In genomic region chr11:68953903-68954302, GRCm38 (mm10) we compare ENCODE assay signal across 9 mouse cellular contexts. TPM values are rescaled to one million over a fixed set of nuclear protein-coding genes. Genes with fewer than 3 reads are reported as not detected.
DNase-seq lines count a peak whose midpoint lies in the region; ATAC-seq and TF ChIP-seq lines count a peak whose summit lies in the region.
"Had no signal": no experiment of that assay in that cellular context is flagged by ENCODE, and none has a peak within 500 bp of the region (broad histone marks: within the 10 kb centered on the region; RNA-seq: fewer than 3 reads in every experiment).

No protein-coding gene starts in this region.

- H3K4me2 ChIP-seq in heart, embryonic 16.5 days (ENCODE audit: low read depth, low read length): peak overlapping the region; percentile 67
- H3K4me2 ChIP-seq in embryonic facial prominence, embryonic 11.5 days (ENCODE audit: low read depth, low read length): peak overlapping the region; percentile 57
- H3K4me2 ChIP-seq in hindbrain, postnatal 0 days (ENCODE audit: low read depth, low read length): peak overlapping the region; percentile 54; the same call in 1 of the 2 replicates
- H3K4me2 ChIP-seq in midbrain, embryonic 16.5 days (ENCODE audit: low read length): peak overlapping the region; percentile 60; the same call in 1 of the 2 replicates

- peak overlapping the region; percentile 46 for H3K9ac ChIP-seq in heart, embryonic 16.5 days (ENCODE audit: low read length)
- peak overlapping the region; percentile 22; the same call in 1 of the 2 replicates for H3K9ac ChIP-seq in embryonic facial prominence, embryonic 11.5 days (replicated peaks; ENCODE audit: low read length)
- H3K9ac ChIP-seq in hindbrain, postnatal 0 days (replicated peaks; ENCODE audit: low read length): no peak overlapping the region
- no peak overlapping the region for H3K9ac ChIP-seq in midbrain, embryonic 16.5 days (ENCODE audit: low read depth, low read length)

- no peaks in the 10 kb centered on the region for H3K9me3 ChIP-seq in heart, embryonic 16.5 days (replicated peaks; ENCODE audit: control insufficient read depth, low read length)
- H3K9me3 ChIP-seq in embryonic facial prominence, embryonic 11.5 days (replicated peaks; ENCODE audit: control insufficient read depth, low read length): no peaks in the 10 kb centered on the region
- no peaks in the 10 kb centered on the region for H3K9me3 ChIP-seq in hindbrain, postnatal 0 days (ENCODE audit: low read length)
- no peaks in the 10 kb centered on the region for H3K9me3 ChIP-seq in midbrain, embryonic 16.5 days (replicated peaks; ENCODE audit: control insufficient read depth, low read length, poor library complexity, severe bottlenecking)

- H3K27ac ChIP-seq in heart, embryonic 16.5 days (ENCODE audit: low read length): no peak overlapping the region
- no peak overlapping the region for H3K27ac ChIP-seq in embryonic facial prominence, embryonic 11.5 days (replicated peaks; ENCODE audit: low read depth, low read length)
- H3K27ac ChIP-seq in hindbrain, postnatal 0 days: no peak overlapping the region
- no peak overlapping the region for H3K27ac ChIP-seq in midbrain, embryonic 16.5 days (ENCODE audit: low read length)

- peaks cover 11% of the 10 kb centered on the region for H3K27me3 ChIP-seq in heart, embryonic 16.5 days (ENCODE audit: control insufficient read depth, insufficient read depth, low read length)
- H3K27me3 ChIP-seq in embryonic facial prominence, embryonic 11.5 days (ENCODE audit: control insufficient read depth, insufficient read depth, low read length): peaks cover 20% of the 10 kb centered on the region
- H3K27me3 ChIP-seq in hindbrain, postnatal 0 days (ENCODE audit: insufficient read depth, low read length): no peaks in the 10 kb centered on the region
- H3K27me3 ChIP-seq in midbrain, embryonic 16.5 days (ENCODE audit: control insufficient read depth, insufficient read depth, low read depth, low read length): peaks cover 23% of the 10 kb centered on the region

- DNase-seq in heart, adult 9 months (ENCODE audit: low spot score in 2 of 2): no peak
- no peak for DNase-seq in embryonic facial prominence, embryonic 11.5 days (ENCODE audit: low spot score)
- no peak for DNase-seq in hindbrain, postnatal 0 days (ENCODE audit: low spot score)
- DNase-seq in right cerebral cortex, postnatal 25 days: no peak
- DNase-seq in natural killer cell, adult 2 months (ENCODE audit: low spot score in 2 of 2): no peak
- DNase-seq: thymus, postnatal 25 days had no signal

- no peak for TF ChIP-seq CTCF in hindbrain, postnatal 0 days (IDR thresholded peaks at IDR 0.05; ENCODE audit: low read depth)

- H3K4me1 ChIP-seq in heart, embryonic 16.5 days (ENCODE audit: control insufficient read depth, insufficient read depth, low read length): peaks cover 4% of the 10 kb centered on the region; the same call in 1 of the 2 replicates
- H3K4me1 ChIP-seq in embryonic facial prominence, embryonic 11.5 days (ENCODE audit: control insufficient read depth, insufficient read depth, low read length): peaks cover 4% of the 10 kb centered on the region
- 0 out of 2 replicates have a peak, but pooled peaks cover 4% of the 10 kb centered on the region for H3K4me1 ChIP-seq in hindbrain, postnatal 0 days (ENCODE audit: insufficient read depth, low read length)
- peaks cover 12% of the 10 kb centered on the region for H3K4me1 ChIP-seq in midbrain, embryonic 16.5 days (ENCODE audit: control insufficient read depth, insufficient read depth, low read length)

- no peaks in the 10 kb centered on the region for H3K36me3 ChIP-seq in heart, embryonic 16.5 days (ENCODE audit: control insufficient read depth, insufficient read depth)
- H3K36me3 ChIP-seq in embryonic facial prominence, embryonic 11.5 days (replicated peaks; ENCODE audit: control insufficient read depth, insufficient read depth, low read depth, low read length): no peaks in the 10 kb centered on the region
- no peaks in the 10 kb centered on the region for H3K36me3 ChIP-seq in hindbrain, postnatal 0 days (ENCODE audit: insufficient read depth, low read length)
- H3K36me3 ChIP-seq in midbrain, embryonic 16.5 days (ENCODE audit: control insufficient read depth, insufficient read depth, low read length): no peaks in the 10 kb centered on the region

- peak overlapping the region; percentile 46 for H3K4me3 ChIP-seq in heart, embryonic 16.5 days (ENCODE audit: low read length)
- no peak overlapping the region; the same call in 1 of the 2 replicates for H3K4me3 ChIP-seq in embryonic facial prominence, embryonic 11.5 days (ENCODE audit: low read depth, low read length)
- H3K4me3 ChIP-seq in hindbrain, postnatal 0 days (ENCODE audit: low read length): no peak overlapping the region
- H3K4me3 ChIP-seq in midbrain, embryonic 16.5 days (ENCODE audit: low read depth, low read length): no peak overlapping the region; the same call in 1 of the 2 replicates

- ATAC-seq in heart, embryonic 16.5 days (replicated peaks; ENCODE audit: extremely low read depth, insufficient read depth, low FRiP score): no peak
- ATAC-seq in embryonic facial prominence, embryonic 11.5 days (replicated peaks; ENCODE audit: insufficient number of reproducible peaks, low FRiP score, low TSS enrichment, low read depth): no peak
- no peak for ATAC-seq in hindbrain, postnatal 0 days
- ATAC-seq in midbrain, embryonic 16.5 days: no peak
- ATAC-seq in monocyte, adult 5-6 weeks (replicated peaks; ENCODE audit: insufficient number of reproducible peaks, low FRiP score, low TSS enrichment, poor library complexity, severe bottlenecking): no peak

- 23% methylated on average over 13 of the region's 13 CpGs for WGBS in heart, embryonic 16.5 days
- WGBS in embryonic facial prominence, embryonic 11.5 days: 9% methylated on average over 13 of the region's 13 CpGs
- 8% methylated on average over 13 of the region's 13 CpGs for WGBS in hindbrain, postnatal 0 days
- 5% methylated on average over 13 of the region's 13 CpGs for WGBS in midbrain, embryonic 16.5 days

RNA-seq across cellular contexts. Expression of gene Arhgef15, which starts 3.4 kb away (rescaled TPM):
- 13.1 and 15.4 TPM in 2 replicates for polyA plus RNA-seq in heart, embryonic 16.5 days (2015; fragmentation: Nextera tagmentation; extraction: Ambion mirVana)
- 4.4 and 4.5 TPM in 2 replicates for polyA plus RNA-seq in embryonic facial prominence, embryonic 11.5 days (2014; fragmentation: Nextera tagmentation; extraction: Ambion mirVana)
- 21.2 and 45.2 TPM in 2 replicates for total RNA-seq in hindbrain, postnatal 0 days (2014; rRNA removed)
- 25.7 and 27.5 TPM in 2 replicates for polyA plus RNA-seq in hindbrain, postnatal 0 days (2015; fragmentation: Nextera tagmentation; extraction: Ambion mirVana)
- polyA plus RNA-seq in midbrain, embryonic 16.5 days (2015; fragmentation: Nextera tagmentation; extraction: Ambion mirVana): 27.7 and 30.5 TPM in 2 replicates
- total RNA-seq in monocyte, adult 5-6 weeks (2017): not detected in 3 replicates

RNA-seq across cellular contexts. Expression of gene Slc25a35, which starts 14.0 kb away (rescaled TPM):
- 1.7 and 2.2 TPM in 2 replicates for polyA plus RNA-seq in heart, embryonic 16.5 days (2015; fragmentation: Nextera tagmentation; extraction: Ambion mirVana)
- 2.0 and 2.4 TPM in 2 replicates for polyA plus RNA-seq in embryonic facial prominence, embryonic 11.5 days (2014; fragmentation: Nextera tagmentation; extraction: Ambion mirVana)
- total RNA-seq in hindbrain, postnatal 0 days (2014; rRNA removed): 1.6 and 2.0 TPM in 2 replicates
- polyA plus RNA-seq in hindbrain, postnatal 0 days (2015; fragmentation: Nextera tagmentation; extraction: Ambion mirVana): 2.3 TPM in 2 replicates
- polyA plus RNA-seq in midbrain, embryonic 16.5 days (2015; fragmentation: Nextera tagmentation; extraction: Ambion mirVana): 1.4 and 1.6 TPM in 2 replicates
- total RNA-seq in monocyte, adult 5-6 weeks (2017): 0.38 to 1.7 TPM in 2 of 3 replicates, not detected in the other

RNA-seq across cellular contexts. Expression of gene Rangrf, which starts 21.1 kb away (rescaled TPM):
- polyA plus RNA-seq in heart, embryonic 16.5 days (2015; fragmentation: Nextera tagmentation; extraction: Ambion mirVana): 79.2 and 84.3 TPM in 2 replicates
- polyA plus RNA-seq in embryonic facial prominence, embryonic 11.5 days (2014; fragmentation: Nextera tagmentation; extraction: Ambion mirVana): 69.2 and 71.2 TPM in 2 replicates
- total RNA-seq in hindbrain, postnatal 0 days (2014; rRNA removed): 40.4 and 51.6 TPM in 2 replicates
- polyA plus RNA-seq in hindbrain, postnatal 0 days (2015; fragmentation: Nextera tagmentation; extraction: Ambion mirVana): 31.2 and 34.6 TPM in 2 replicates
- polyA plus RNA-seq in midbrain, embryonic 16.5 days (2015; fragmentation: Nextera tagmentation; extraction: Ambion mirVana): 23.3 and 24.8 TPM in 2 replicates
- total RNA-seq in monocyte, adult 5-6 weeks (2017): 1.9 to 10.1 TPM (median 2.6 TPM) in 3 replicates

RNA-seq across cellular contexts. Expression of gene Odf4, which starts 27.0 kb away (rescaled TPM):
- not detected in 2 replicates for polyA plus RNA-seq in heart, embryonic 16.5 days (2015; fragmentation: Nextera tagmentation; extraction: Ambion mirVana)
- polyA plus RNA-seq in embryonic facial prominence, embryonic 11.5 days (2014; fragmentation: Nextera tagmentation; extraction: Ambion mirVana): not detected in 2 replicates
- total RNA-seq in hindbrain, postnatal 0 days (2014; rRNA removed): 1.3 TPM in 1 of 2 replicates, not detected in the other
- 0.58 and 0.88 TPM in 2 replicates for polyA plus RNA-seq in hindbrain, postnatal 0 days (2015; fragmentation: Nextera tagmentation; extraction: Ambion mirVana)
- 0.68 and 1.3 TPM in 2 replicates for polyA plus RNA-seq in midbrain, embryonic 16.5 days (2015; fragmentation: Nextera tagmentation; extraction: Ambion mirVana)
- total RNA-seq in monocyte, adult 5-6 weeks (2017): not detected in 3 replicates

RNA-seq across cellular contexts. Expression of gene Rpl26, which starts 52.5 kb away (rescaled TPM):
- polyA plus RNA-seq in heart, embryonic 16.5 days (2015; fragmentation: Nextera tagmentation; extraction: Ambion mirVana): 505 and 551 TPM in 2 replicates
- polyA plus RNA-seq in embryonic facial prominence, embryonic 11.5 days (2014; fragmentation: Nextera tagmentation; extraction: Ambion mirVana): 978 and 1,011 TPM in 2 replicates
- 1,103 and 1,196 TPM in 2 replicates for total RNA-seq in hindbrain, postnatal 0 days (2014; rRNA removed)
- 608 and 621 TPM in 2 replicates for polyA plus RNA-seq in hindbrain, postnatal 0 days (2015; fragmentation: Nextera tagmentation; extraction: Ambion mirVana)
- 508 and 533 TPM in 2 replicates for polyA plus RNA-seq in midbrain, embryonic 16.5 days (2015; fragmentation: Nextera tagmentation; extraction: Ambion mirVana)
- 2,881 to 4,104 TPM (median 3,946 TPM) in 3 replicates for total RNA-seq in monocyte, adult 5-6 weeks (2017)

Comparison
In these comparisons a context has a peak if more than half of its experiments do, and no peak if none do; other contexts are left out.
1. H3K9ac ChIP-seq: peak in heart, embryonic 16.5 days (single experiment) and embryonic facial prominence, embryonic 11.5 days (single experiment); none in hindbrain, postnatal 0 days (single experiment) and midbrain, embryonic 16.5 days (single experiment).
2. Peak in every context shown above with its lines, with median percentiles within 50 percentile points of each other: H3K4me2 ChIP-seq.